8 mouse cellular contexts compared by ENCODE assay signal in the genomic region with DNA sequence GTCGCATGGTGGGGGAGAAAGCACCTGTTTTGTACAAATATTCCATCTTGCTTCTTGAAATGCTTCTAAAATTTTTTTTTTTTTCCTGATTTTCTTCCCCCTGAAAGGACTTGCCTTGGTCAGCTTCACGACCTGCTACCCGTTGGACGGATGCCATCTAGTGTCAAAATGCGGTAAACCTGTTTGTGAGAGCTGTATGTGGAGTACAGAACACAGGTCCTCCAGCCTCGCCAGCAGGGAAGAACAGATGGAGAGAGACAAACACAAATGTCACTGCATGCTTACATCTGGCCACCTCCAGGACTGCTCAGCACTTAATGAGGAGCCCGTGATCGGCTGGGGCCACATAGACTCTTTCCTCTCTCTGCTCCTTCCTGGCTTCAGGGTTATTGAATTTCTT. TPM values are rescaled to one million over a fixed set of nuclear protein-coding genes. Genes with fewer than 3 reads are reported as not detected.
DNase-seq lines count a peak whose midpoint lies in the region; ATAC-seq lines count a peak whose summit lies in the region.

No protein-coding gene starts in this region.

- no peak overlapping the region for H3K4me2 ChIP-seq in liver, embryonic 11.5 days
- no peak overlapping the region for H3K4me2 ChIP-seq in hindbrain, embryonic 15.5 days

- no peak for ATAC-seq in liver, embryonic 11.5 days (replicated peaks; ENCODE audit: low FRiP score)
- 0 out of 2 replicates have a peak, but pooled peaks have one; percentile 45 for ATAC-seq in hindbrain, embryonic 15.5 days (ENCODE audit: low FRiP score, low read depth)

- H3K27me3 ChIP-seq in liver, embryonic 11.5 days (replicated peaks; ENCODE audit: control insufficient read depth, insufficient read depth, low read length): no peaks in the 10 kb centered on the region
- no peaks in the 10 kb centered on the region for H3K27me3 ChIP-seq in hindbrain, embryonic 15.5 days

- DNase-seq in liver (peak; percentile 33), ZHBTc4 (ENCODE audit: low read depth, low spot score) (peak; percentile 39)
- no peak for DNase-seq in liver, embryonic 11.5 days (ENCODE audit: low spot score)
- DNase-seq in cerebellum, postnatal 25 days: peak; percentile 67 to 80
- peak; percentile 76 for DNase-seq in left cerebral cortex, postnatal 4 days
- peak; percentile 48 for DNase-seq in right cerebral cortex, postnatal 4 days
- DNase-seq in natural killer cell, adult 2 months (ENCODE audit: low spot score in 2 of 2): no peak

- H3K27ac ChIP-seq in liver, embryonic 11.5 days (ENCODE audit: low read depth, low read length): no peak overlapping the region
- no peak overlapping the region for H3K27ac ChIP-seq in hindbrain, embryonic 15.5 days (replicated peaks)

- H3K9me3 ChIP-seq in liver, embryonic 11.5 days (ENCODE audit: control insufficient read depth, low read length): no peaks in the 10 kb centered on the region
- no peaks in the 10 kb centered on the region for H3K9me3 ChIP-seq in hindbrain, embryonic 15.5 days

- H3K4me1 ChIP-seq in liver, embryonic 11.5 days (replicated peaks; ENCODE audit: control insufficient read depth, insufficient read depth, low read length): no peaks in the 10 kb centered on the region
- no peaks in the 10 kb centered on the region for H3K4me1 ChIP-seq in hindbrain, embryonic 15.5 days (replicated peaks)

- H3K9ac ChIP-seq in liver, embryonic 11.5 days (ENCODE audit: low read depth, low read length): no peak overlapping the region
- H3K9ac ChIP-seq in hindbrain, embryonic 15.5 days: no peak overlapping the region

- H3K4me3 ChIP-seq in liver, embryonic 11.5 days (ENCODE audit: low read depth, low read length): no peak overlapping the region
- H3K4me3 ChIP-seq in hindbrain, embryonic 15.5 days: no peak overlapping the region

- intact Hi-C loops in left cerebral cortex, postnatal 4 days (cut with DNase I): no loop called here

- no peaks in the 10 kb centered on the region for H3K36me3 ChIP-seq in liver, embryonic 11.5 days (ENCODE audit: control insufficient read depth, insufficient read depth, low read length)
- no peaks in the 10 kb centered on the region for H3K36me3 ChIP-seq in hindbrain, embryonic 15.5 days

- 29% methylated on average over 8 of the region's 8 CpGs for WGBS in liver, embryonic 11.5 days
- 21% methylated on average over 8 of the region's 8 CpGs for WGBS in hindbrain, embryonic 15.5 days

RNA-seq across cellular contexts. Expression of gene Glp2r, which starts 1.6 kb away (rescaled TPM):
- 0.29 and 0.32 TPM in 2 replicates for polyA plus RNA-seq in liver, embryonic 11.5 days (2014; fragmentation: Nextera tagmentation; extraction: Ambion mirVana)
- 0.03 and 0.16 TPM in 2 replicates for polyA plus RNA-seq in hindbrain, embryonic 15.5 days (2015; fragmentation: Nextera tagmentation; extraction: Ambion mirVana)
- total RNA-seq in left cerebral cortex, postnatal 4 days (2021): under 1 TPM; 0.30 to 0.34 TPM

RNA-seq across cellular contexts. Expression of gene Gsg1l2, which starts 1.8 kb away (rescaled TPM):
- not detected in 2 replicates for polyA plus RNA-seq in liver, embryonic 11.5 days (2014; fragmentation: Nextera tagmentation; extraction: Ambion mirVana)
- polyA plus RNA-seq in hindbrain, embryonic 15.5 days (2015; fragmentation: Nextera tagmentation; extraction: Ambion mirVana): 0.13 TPM in 1 of 2 replicates, not detected in the other
- not detected for total RNA-seq in left cerebral cortex, postnatal 4 days (2021)

RNA-seq across cellular contexts. Expression of gene Dhrs7c, which starts 25.4 kb away (rescaled TPM):
- polyA plus RNA-seq in liver, embryonic 11.5 days (2014; fragmentation: Nextera tagmentation; extraction: Ambion mirVana): not detected in 2 replicates
- polyA plus RNA-seq in hindbrain, embryonic 15.5 days (2015; fragmentation: Nextera tagmentation; extraction: Ambion mirVana): not detected in 2 replicates
- under 1 TPM in 1 of 2 experiments, not detected in 1; 0.98 TPM for total RNA-seq in left cerebral cortex, postnatal 4 days (2021)

Comparison
In these comparisons a context has a peak if more than half of its experiments do, and no peak if none do; other contexts are left out.
1. DNase-seq: peak in liver (single experiment), ZHBTc4 (single experiment), cerebellum, postnatal 25 days (2 of 2), left cerebral cortex, postnatal 4 days (single experiment) and right cerebral cortex, postnatal 4 days (single experiment); none in liver, embryonic 11.5 days (single experiment) and natural killer cell, adult 2 months (0 of 2).